Mouse (Mus musculus): ENCODE data around the gene Ccl27b. TPM values are rescaled to one million over a fixed set of nuclear protein-coding genes. Genes with fewer than 3 reads are reported as not detected.
"Not testable (repeated sequence)": the region's sequence is repeated elsewhere in the genome, so short reads cannot be mapped to it uniquely, and the experiment has no call there.

The Ccl27b gene
- not detected in 2 replicates for polyA plus RNA-seq (2012; rRNA removed)

DNA sequence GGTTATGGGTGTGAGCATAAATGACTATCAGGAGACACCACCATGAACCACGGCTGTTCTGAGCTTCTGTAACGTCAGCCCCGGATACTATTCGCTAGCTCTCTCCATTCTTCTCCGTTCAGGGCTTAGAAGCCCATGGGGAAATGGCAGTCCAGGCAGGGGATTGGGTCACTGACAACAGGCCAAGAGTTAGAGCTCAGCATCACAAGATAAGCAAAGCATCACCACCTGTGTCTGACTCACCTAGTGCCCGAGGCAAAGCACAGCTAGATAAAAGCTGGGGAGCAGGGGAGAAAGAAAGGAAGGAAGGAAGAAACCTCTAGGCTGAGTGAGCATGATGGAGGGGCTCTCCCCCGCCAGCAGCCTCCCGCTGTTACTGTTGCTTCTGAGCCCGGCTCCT is at the start of gene Ccl27b:
Gene Ccl27b, plus strand, starts transcription at position 301 of the 400 bp plus-strand sequence.
- DNase-seq (ENCODE audit: low spot score) = not testable (repeated sequence)

GRCm38 (mm10) chr4:42611895-42612294 is 43.2 kb upstream of the Ccl27b start, which contains the start of gene Gm10591:
Gm10591 (plus strand) TSS chr4:42612195.
- DNase-seq (ENCODE audit: low spot score) = not testable (repeated sequence)

- DNase-seq (ENCODE audit: low spot score) = not testable (repeated sequence)
Measured at GRCm38 (mm10) chr4:42629419-42629818, 25.6 kb upstream of the Ccl27b start, which contains the start of gene Gm2564. Gm2564 (plus strand) TSS chr4:42629719.

DNA sequence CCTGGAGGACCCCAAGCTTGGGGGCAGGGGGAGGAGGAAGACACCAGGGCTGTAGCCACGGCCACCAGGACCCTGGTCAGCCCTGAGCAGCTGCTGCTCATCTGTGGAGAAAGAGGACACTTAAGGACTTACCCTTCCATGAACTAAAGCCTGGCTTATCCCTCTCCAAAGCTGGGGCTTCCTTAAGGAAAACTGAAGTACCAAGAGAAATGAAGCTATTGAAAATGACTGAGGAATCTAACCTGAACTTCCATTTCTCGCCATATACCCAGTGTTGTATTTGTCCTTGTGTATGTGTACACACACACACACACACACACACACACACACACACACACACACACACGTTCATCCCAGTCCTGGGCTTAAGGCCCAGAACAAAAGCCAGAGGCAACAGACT is 6.7 kb downstream of the Ccl27b start, which contains the start of gene Il11ra2:
Gene Il11ra2, minus strand, starts transcription at position 101 of the 400 bp plus-strand sequence.
- not testable (repeated sequence) for DNase-seq (ENCODE audit: low spot score)

GRCm38 (mm10) chr4:42675415-42675814 is 20.4 kb downstream of the Ccl27b start:
- not testable (repeated sequence) for DNase-seq (ENCODE audit: low spot score)

DNA sequence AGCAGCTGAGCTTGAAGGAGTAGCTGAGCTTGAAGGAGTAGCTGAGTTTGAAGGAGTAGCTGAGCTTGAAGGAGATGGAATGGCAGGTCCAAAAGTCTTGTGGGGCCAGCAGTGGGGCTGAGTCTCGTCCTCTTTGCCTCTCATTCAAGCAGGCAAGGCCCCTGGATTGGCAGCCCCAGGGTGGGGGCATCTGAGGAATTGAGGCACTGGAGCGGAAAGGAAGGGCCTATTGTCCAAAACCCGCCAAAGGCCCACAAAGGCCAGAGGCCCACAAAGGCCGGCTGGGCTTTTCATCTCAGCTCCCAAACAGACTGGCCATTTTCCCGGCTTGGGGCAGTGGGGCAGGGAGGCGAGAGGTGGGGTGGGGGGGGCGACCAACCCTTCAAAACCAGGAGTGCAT is 24.3 kb downstream of the Ccl27b start:
- not testable (repeated sequence) for DNase-seq (ENCODE audit: low spot score)

- DNase-seq (ENCODE audit: low spot score) = not testable (repeated sequence)
Measured at GRCm38 (mm10) chr4:42680374-42681356, 25.6 kb downstream of the Ccl27b start.

DNA sequence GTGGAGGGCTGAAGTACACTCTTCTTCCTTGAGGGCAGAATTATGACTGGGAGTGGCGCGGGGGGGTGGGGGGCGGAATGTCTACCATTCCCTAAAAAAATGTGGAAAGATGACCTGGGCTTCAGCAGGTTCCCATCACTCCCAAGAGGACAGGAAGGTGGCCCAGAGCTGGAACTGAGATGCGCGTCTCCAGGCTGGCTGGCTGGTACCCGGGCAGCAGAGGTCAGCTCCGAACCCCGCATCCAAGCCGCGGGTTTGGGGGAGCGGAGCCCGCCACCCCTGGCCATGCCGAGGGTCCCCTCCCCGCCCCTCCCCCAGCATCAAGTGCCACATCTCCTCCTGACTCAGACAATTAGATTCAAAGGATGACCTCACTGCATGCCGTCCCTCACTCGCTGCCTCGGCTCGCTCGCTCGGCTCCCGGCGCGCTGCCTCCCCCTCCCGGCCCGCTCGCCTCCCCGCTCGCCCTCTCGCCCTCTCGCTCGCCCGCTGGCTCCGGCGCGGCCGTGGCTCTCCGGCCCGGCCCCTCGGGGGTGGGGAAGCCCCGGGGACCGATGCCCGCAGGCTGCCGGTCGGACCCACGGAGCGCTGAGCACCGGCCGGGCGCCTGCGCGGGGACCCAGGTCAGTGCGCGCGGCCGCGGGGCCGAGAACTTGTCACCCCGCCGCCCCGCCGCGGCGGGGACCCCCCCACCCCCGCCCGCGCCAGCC is 26.6 kb downstream of the Ccl27b start:
- DNase-seq (ENCODE audit: low spot score) = not testable (repeated sequence)

- DNase-seq (ENCODE audit: low spot score) = not testable (repeated sequence)
Measured at GRCm38 (mm10) chr4:42682183-42682524, 27.1 kb downstream of the Ccl27b start.

Other genes starting within 250 kb of the Ccl27b start
- gene Gm21586, start 215.9 kb upstream of the Ccl27b start, polyA plus RNA-seq (2012; rRNA removed) = not detected in 2 replicates
- gene Gm2163, start 188.5 kb upstream of the Ccl27b start, polyA plus RNA-seq (2012; rRNA removed) = 0.21 and 0.27 TPM in 2 replicates
- 0.03 TPM in 1 of 2 replicates, not detected in the other for gene Fam205a2, start 127.1 kb upstream of the Ccl27b start, polyA plus RNA-seq (2012; rRNA removed)
- gene Gm10591, start 43.1 kb upstream of the Ccl27b start, polyA plus RNA-seq (2012; rRNA removed) = not detected in 2 replicates
- gene Gm2564, start 25.5 kb upstream of the Ccl27b start, polyA plus RNA-seq (2012; rRNA removed) = 1.9 and 2.4 TPM in 2 replicates
- gene Il11ra2, start 6.6 kb downstream of the Ccl27b start, polyA plus RNA-seq (2012; rRNA removed) = 0.29 and 0.44 TPM in 2 replicates
- 0.19 TPM in 1 of 2 replicates, not detected in the other for gene 4930578G10Rik, start 80.3 kb downstream of the Ccl27b start, polyA plus RNA-seq (2012; rRNA removed)
- gene Ccl19, start 101.3 kb downstream of the Ccl27b start, polyA plus RNA-seq (2012; rRNA removed) = 2.2 and 2.4 TPM in 2 replicates
- 115 and 130 TPM in 2 replicates for gene Ccl21a, start 118.7 kb downstream of the Ccl27b start, polyA plus RNA-seq (2012; rRNA removed)
- 0.03 and 0.10 TPM in 2 replicates for gene Fam205a1, start 198.6 kb downstream of the Ccl27b start, polyA plus RNA-seq (2012; rRNA removed)
- not detected in 2 replicates for gene Gm12394, start 201.5 kb downstream of the Ccl27b start, polyA plus RNA-seq (2012; rRNA removed)
- not detected in 2 replicates for gene Fam205c, start 219.0 kb downstream of the Ccl27b start, polyA plus RNA-seq (2012; rRNA removed)

All from urinary bladder, adult 2 months (tissue).